Mouse (Mus musculus) ovary, postnatal 10 days (tissue): ENCODE data around the gene Mapk8ip1.
"Not testable (repeated sequence)": the region's sequence is repeated elsewhere in the genome, so short reads cannot be mapped to it uniquely, and the experiment has no call there.

Source experiments
- DNase-seq: peaks from one replicate; pipeline ENCODE4 v3.0.0; 2022; ENCODE audit warnings: low spot score

The Mapk8ip1 gene

GRCm38 (mm10) chr2:92425366-92425765, 24.3 kb upstream of the Mapk8ip1 start:
- DNase-seq: no peak

GRCm38 (mm10) chr2:92424462-92425308, 23.6 kb upstream of the Mapk8ip1 start:
- no peak for DNase-seq

- DNase-seq: peak; percentile 67
These were observed 22.8 kb upstream of the Mapk8ip1 start for GRCm38 (mm10) chr2:92423702-92424461.

GRCm38 (mm10) chr2:92423156-92423555, 22.1 kb upstream of the Mapk8ip1 start:
- DNase-seq: no peak

GRCm38 (mm10) chr2:92422388-92423135, 21.5 kb upstream of the Mapk8ip1 start:
- DNase-seq: no peak

- no peak for DNase-seq
These were observed 20.8 kb upstream of the Mapk8ip1 start for GRCm38 (mm10) chr2:92421723-92422387.

GRCm38 (mm10) chr2:92411705-92412104, 10.6 kb upstream of the Mapk8ip1 start:
- DNase-seq: no peak

- DNase-seq: no peak
These were observed 7.4 kb upstream of the Mapk8ip1 start for GRCm38 (mm10) chr2:92408309-92409045.

- DNase-seq: no peak
These were observed 4.6 kb upstream of the Mapk8ip1 start for GRCm38 (mm10) chr2:92405687-92406086.

- DNase-seq: no peak
These were observed 3.7 kb upstream of the Mapk8ip1 start for GRCm38 (mm10) chr2:92404737-92405136.

- no peak for DNase-seq
These were observed 2.8 kb upstream of the Mapk8ip1 start for GRCm38 (mm10) chr2:92403776-92404319.

GRCm38 (mm10) chr2:92402591-92403326, 1.7 kb upstream of the Mapk8ip1 start:
- DNase-seq: no peak

- no peak for DNase-seq
These were observed 381 bp downstream of the Mapk8ip1 start for GRCm38 (mm10) chr2:92400682-92401081.

- not testable (repeated sequence) for DNase-seq
These were observed 1.2 kb downstream of the Mapk8ip1 start for GRCm38 (mm10) chr2:92399877-92400276.

GRCm38 (mm10) chr2:92397436-92397835, 3.6 kb downstream of the Mapk8ip1 start:
- no peak for DNase-seq

- no peak for DNase-seq
These were observed 5.5 kb downstream of the Mapk8ip1 start for GRCm38 (mm10) chr2:92395535-92395934.

GRCm38 (mm10) chr2:92392318-92393264, 8.5 kb downstream of the Mapk8ip1 start:
- DNase-seq: no peak

- no peak for DNase-seq
These were observed 9.3 kb downstream of the Mapk8ip1 start for GRCm38 (mm10) chr2:92391703-92392317.

GRCm38 (mm10) chr2:92391116-92391515, 9.9 kb downstream of the Mapk8ip1 start:
- DNase-seq: no peak
